In the genomic region with DNA sequence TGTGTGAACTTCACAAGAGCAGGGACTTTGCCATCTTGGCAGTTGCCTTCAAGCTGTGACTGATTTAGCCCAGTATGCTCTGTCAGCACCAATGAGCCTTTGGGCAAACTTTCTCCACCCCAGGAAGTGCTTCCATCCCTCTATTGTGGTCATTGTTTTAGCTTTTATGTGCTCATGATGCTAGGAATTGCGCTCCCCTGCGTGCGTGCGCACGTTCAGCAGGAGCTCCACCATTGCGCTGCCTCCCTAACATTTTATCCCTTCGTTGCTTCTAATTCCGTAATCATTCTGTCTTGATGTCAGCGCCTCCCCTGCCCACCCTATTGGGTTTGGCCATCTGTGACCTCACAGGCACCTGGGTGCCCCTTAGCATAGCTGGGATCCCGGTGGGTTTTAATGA, we compare ENCODE assay signal across 10 mouse cellular contexts. TPM values are rescaled to one million over a fixed set of nuclear protein-coding genes. Genes with fewer than 3 reads are reported as not detected.
DNase-seq lines count a peak whose midpoint lies in the region; ATAC-seq and TF ChIP-seq lines count a peak whose summit lies in the region.
"Had no signal": no experiment of that assay in that cellular context is flagged by ENCODE, and none has a peak within 500 bp of the region (broad histone marks: within the 10 kb centered on the region; RNA-seq: fewer than 3 reads in every experiment).

No protein-coding gene starts in this region.

- TF ChIP-seq CTCF in MEL (IDR thresholded peaks at IDR 0.05 in 2 of 3, conservative IDR thresholded peaks at IDR 0.05 in 1 of 3; ENCODE audit: control insufficient read depth in 1 of 3, insufficient read depth in 1 of 3, low read depth in 2 of 3, low read length in 3 of 3, poor library complexity in 1 of 3, severe bottlenecking in 1 of 3) = no peak
- TF ChIP-seq CTCF in liver, postnatal 0 days (IDR thresholded peaks at IDR 0.05; ENCODE audit: low read depth) = no peak

- H3K4me2 ChIP-seq in heart, embryonic 14.5 days (ENCODE audit: low read length) = peak overlapping the region; percentile 94; the same call in 1 of the 2 replicates
- peak overlapping the region; percentile 89; the same call in 1 of the 2 replicates for H3K4me2 ChIP-seq in embryonic facial prominence, embryonic 14.5 days (ENCODE audit: low read depth, low read length)
- peak overlapping the region; percentile 87 for H3K4me2 ChIP-seq in liver, postnatal 0 days (ENCODE audit: low read depth, low read length)

- ATAC-seq in heart, embryonic 14.5 days (ENCODE audit: insufficient number of reproducible peaks, insufficient read depth, low FRiP score, low read depth) = no peak
- ATAC-seq in embryonic facial prominence, embryonic 14.5 days (ENCODE audit: low read depth) = no peak
- no peak for ATAC-seq in liver, postnatal 0 days

- H3K79me2 ChIP-seq in MEL (ENCODE audit: control insufficient read depth, insufficient read depth, low read length, poor library complexity) = peaks cover 22% of the 10 kb centered on the region

- TF ChIP-seq EP300 in MEL (IDR thresholded peaks at IDR 0.05; ENCODE audit: low read depth in 1 of 2, low read length in 2 of 2) = no peak
- no peak for TF ChIP-seq EP300 in liver, postnatal 0 days (IDR thresholded peaks at IDR 0.05; ENCODE audit: low read depth)

- H3K9ac ChIP-seq in heart, embryonic 14.5 days (ENCODE audit: low read length) = no peak overlapping the region
- peak overlapping the region; percentile 95 for H3K9ac ChIP-seq in MEL (ENCODE audit: control insufficient read depth, low read depth, low read length, poor library complexity, severe bottlenecking)
- no peak overlapping the region for H3K9ac ChIP-seq in embryonic facial prominence, embryonic 14.5 days (ENCODE audit: low read depth, low read length)
- H3K9ac ChIP-seq in liver, postnatal 0 days (replicated peaks) = peak overlapping the region; percentile 91

- no peaks in the 10 kb centered on the region for H3K36me3 ChIP-seq in heart, embryonic 14.5 days (ENCODE audit: control insufficient read depth, insufficient read depth, low read length)
- H3K36me3 ChIP-seq in MEL (ENCODE audit: control insufficient read depth in 1 of 2, insufficient read depth in 2 of 2, low read length in 2 of 2) = peaks cover 0 to 10% of the 10 kb centered on the region in 2 experiments; a peak in 3 of 4 replicates
- no peaks in the 10 kb centered on the region for H3K36me3 ChIP-seq in embryonic facial prominence, embryonic 14.5 days (ENCODE audit: control insufficient read depth, insufficient read depth, low read length)
- no peaks in the 10 kb centered on the region for H3K36me3 ChIP-seq in liver, postnatal 0 days (replicated peaks; ENCODE audit: insufficient read depth, low read length)

- no peak for TF ChIP-seq RAD21 in MEL (IDR thresholded peaks at IDR 0.05; ENCODE audit: low read depth, low read length)

- WGBS in heart, embryonic 14.5 days = 94% methylated on average over 10 of the region's 10 CpGs
- WGBS in embryonic facial prominence, embryonic 14.5 days = 92% methylated on average over 10 of the region's 10 CpGs
- 89% methylated on average over 10 of the region's 10 CpGs for WGBS in liver, postnatal 0 days (ENCODE audit: insufficient replicate concordance)

- no peaks in the 10 kb centered on the region for H3K9me3 ChIP-seq in heart, embryonic 14.5 days (ENCODE audit: control insufficient read depth, low read length)
- no peaks in the 10 kb centered on the region for H3K9me3 ChIP-seq in MEL (replicated peaks; ENCODE audit: insufficient read depth, low read length)
- no peaks in the 10 kb centered on the region for H3K9me3 ChIP-seq in embryonic facial prominence, embryonic 14.5 days (ENCODE audit: control insufficient read depth, low read length)
- H3K9me3 ChIP-seq in liver, postnatal 0 days (ENCODE audit: low read length) = no peaks in the 10 kb centered on the region

- H3K4me3 ChIP-seq in heart, embryonic 14.5 days (ENCODE audit: control insufficient read depth in 1 of 2, insufficient read depth in 1 of 2, low read depth in 1 of 2, low read length in 2 of 2) = no peak overlapping the region
- peak overlapping the region; percentile 70 for H3K4me3 ChIP-seq in MEL (ENCODE audit: control insufficient read depth in 1 of 2, insufficient read depth in 1 of 2, low read depth in 2 of 2, low read length in 2 of 2)
- no peak overlapping the region for H3K4me3 ChIP-seq in embryonic facial prominence, embryonic 14.5 days (ENCODE audit: low read depth, low read length)
- peak overlapping the region; percentile 85 for H3K4me3 ChIP-seq in liver, postnatal 0 days (ENCODE audit: low read depth, low read length)

- H3K27me3 ChIP-seq in heart, embryonic 14.5 days (ENCODE audit: control insufficient read depth, insufficient read depth, low read length) = no peaks in the 10 kb centered on the region
- H3K27me3 ChIP-seq in MEL (ENCODE audit: control insufficient read depth in 1 of 2, insufficient read depth in 2 of 2, low read length in 2 of 2) = peaks cover 0 to 3% of the 10 kb centered on the region in 2 experiments; a peak in 1 of 4 replicates
- H3K27me3 ChIP-seq in embryonic facial prominence, embryonic 14.5 days (replicated peaks; ENCODE audit: control insufficient read depth, insufficient read depth, low read length) = no peaks in the 10 kb centered on the region
- H3K27me3 ChIP-seq in liver, postnatal 0 days (ENCODE audit: insufficient read depth, low read length) = no peaks in the 10 kb centered on the region
- H3K27me3 ChIP-seq: Patski had no signal

- H3K4me1 ChIP-seq in heart, embryonic 14.5 days (ENCODE audit: control insufficient read depth in 2 of 2, insufficient read depth in 2 of 2, low read length in 2 of 2) = peaks cover 5 to 9% of the 10 kb centered on the region in 2 experiments; a peak in 3 of 4 replicates
- peaks cover 2 to 10% of the 10 kb centered on the region in 2 experiments; a peak in 3 of 4 replicates for H3K4me1 ChIP-seq in MEL (ENCODE audit: control insufficient read depth in 1 of 2, insufficient read depth in 2 of 2, low read length in 2 of 2)
- H3K4me1 ChIP-seq in embryonic facial prominence, embryonic 14.5 days (ENCODE audit: control insufficient read depth, insufficient read depth, low read length) = no peaks in the 10 kb centered on the region; the same call in 1 of the 2 replicates
- H3K4me1 ChIP-seq in liver, postnatal 0 days (ENCODE audit: insufficient read depth) = peaks cover 10% of the 10 kb centered on the region; the same call in 1 of the 2 replicates

- DNase-seq in heart, adult 18-20 months = no peak
- DNase-seq in MEL (ENCODE audit: low read depth, low spot score) = no peak
- no peak for DNase-seq in embryonic facial prominence, embryonic 14.5 days (ENCODE audit: low spot score)
- no peak for DNase-seq in liver, postnatal 0 days
- no peak for DNase-seq in spleen, postnatal 4 days (ENCODE audit: low spot score in 2 of 2)
- DNase-seq in layer of hippocampus, postnatal 14 days (ENCODE audit: low spot score in 2 of 2) = no peak
- DNase-seq in gastrocnemius, postnatal 25 days = no peak
- DNase-seq: spleen, adult 18-20 months had no signal

- no peak overlapping the region for H3K27ac ChIP-seq in heart, embryonic 14.5 days (replicated peaks in 1 of 2; ENCODE audit: control insufficient read depth in 1 of 2, insufficient read depth in 1 of 2, low read depth in 2 of 2, low read length in 2 of 2)
- H3K27ac ChIP-seq in MEL (ENCODE audit: control insufficient read depth, low read depth, low read length) = no peak overlapping the region
- no peak overlapping the region for H3K27ac ChIP-seq in embryonic facial prominence, embryonic 14.5 days (replicated peaks; ENCODE audit: low read depth, low read length)
- no peak overlapping the region for H3K27ac ChIP-seq in liver, postnatal 0 days (ENCODE audit: low read depth)

- no peak for TF ChIP-seq POLR2A in MEL (IDR thresholded peaks at IDR 0.05; ENCODE audit: control insufficient read depth in 1 of 2, insufficient read depth in 1 of 2, low read depth in 1 of 2, low read length in 2 of 2, poor library complexity in 1 of 2)

TF ChIP-seq in MEL, 35 proteins besides CTCF, POLR2A, EP300 and RAD21 (continues in another document):
- TF ChIP-seq UBTF (IDR thresholded peaks at IDR 0.05; ENCODE audit: borderline replicate concordance, insufficient read depth, low read depth, low read length) (no peak), CHD2 (IDR thresholded peaks at IDR 0.05; ENCODE audit: low read length) (no peak), ZKSCAN1 (IDR thresholded peaks at IDR 0.05; ENCODE audit: low read depth, low read length) (no peak)

RNA-seq across cellular contexts. Expression of a gene that starts 1.3 kb away (rescaled TPM):
- polyA plus RNA-seq in heart, embryonic 14.5 days (2014; fragmentation: Nextera tagmentation; extraction: Ambion mirVana) = 5.7 and 6.1 TPM in 2 replicates
- 10 to 100 TPM; 18.8 to 20.3 TPM for total RNA-seq in heart, adult 18-20 months (2021)
- total RNA-seq in MEL (2012; rRNA removed) = 27.4 and 31.3 TPM in 2 replicates
- 10 to 100 TPM in 1 of 2 experiments, not detected in 1; 48.6 TPM for polyA plus RNA-seq in MEL (2012; ENCODE audit: insufficient read depth in 1 of 2, insufficient read length in 2 of 2, low read depth in 1 of 2, low replicate concordance in 2 of 2, missing spikeins in 1 of 2)
- polyA plus RNA-seq in embryonic facial prominence, embryonic 14.5 days (2014; fragmentation: Nextera tagmentation; extraction: Ambion mirVana) = 12.0 and 13.6 TPM in 2 replicates
- 8.2 and 8.7 TPM in 2 replicates for polyA plus RNA-seq in liver, postnatal 0 days (2015; fragmentation: Nextera tagmentation; extraction: Ambion mirVana)
- 10 to 100 TPM; 59.1 to 65.8 TPM for total RNA-seq in layer of hippocampus, postnatal 14 days (2021)
- total RNA-seq in gastrocnemius, postnatal 25 days (2021) = 10 to 100 TPM; 18.8 to 24.8 TPM

RNA-seq across cellular contexts. Expression of a gene that starts 25.3 kb away (rescaled TPM):
- polyA plus RNA-seq in heart, embryonic 14.5 days (2014; fragmentation: Nextera tagmentation; extraction: Ambion mirVana) = not detected in 2 replicates
- total RNA-seq in heart, adult 18-20 months (2021) = not detected
- total RNA-seq in MEL (2012; rRNA removed) = not detected in 2 replicates
- not detected for polyA plus RNA-seq in MEL (2012; ENCODE audit: insufficient read depth in 1 of 2, insufficient read length in 2 of 2, low read depth in 1 of 2, low replicate concordance in 2 of 2, missing spikeins in 1 of 2)
- polyA plus RNA-seq in embryonic facial prominence, embryonic 14.5 days (2014; fragmentation: Nextera tagmentation; extraction: Ambion mirVana) = 0.29 TPM in 2 replicates
- polyA plus RNA-seq in liver, postnatal 0 days (2015; fragmentation: Nextera tagmentation; extraction: Ambion mirVana) = not detected in 2 replicates
- total RNA-seq in layer of hippocampus, postnatal 14 days (2021) = 10 to 100 TPM; 25.6 to 27.7 TPM
- total RNA-seq in gastrocnemius, postnatal 25 days (2021) = not detected
- polyA plus RNA-seq: Patski had no signal

RNA-seq across cellular contexts. Expression of a gene that starts 36.8 kb away (rescaled TPM):
- 16.0 and 19.5 TPM in 2 replicates for polyA plus RNA-seq in heart, embryonic 14.5 days (2014; fragmentation: Nextera tagmentation; extraction: Ambion mirVana)
- 10 to 100 TPM; 16.4 to 18.9 TPM for total RNA-seq in heart, adult 18-20 months (2021)
- total RNA-seq in MEL (2012; rRNA removed) = not detected in 2 replicates
- polyA plus RNA-seq in MEL (2012; ENCODE audit: insufficient read depth in 1 of 2, insufficient read length in 2 of 2, low read depth in 1 of 2, low replicate concordance in 2 of 2, missing spikeins in 1 of 2) = not detected
- 10.6 TPM in 2 replicates for polyA plus RNA-seq in embryonic facial prominence, embryonic 14.5 days (2014; fragmentation: Nextera tagmentation; extraction: Ambion mirVana)
- polyA plus RNA-seq in liver, postnatal 0 days (2015; fragmentation: Nextera tagmentation; extraction: Ambion mirVana) = 0.14 and 0.18 TPM in 2 replicates
- 1 to 10 TPM; 2.7 to 3.1 TPM for total RNA-seq in layer of hippocampus, postnatal 14 days (2021)
- total RNA-seq in gastrocnemius, postnatal 25 days (2021) = 10 to 100 TPM; 11.2 to 12.4 TPM
- polyA plus RNA-seq: Patski had no signal

Comparison
In these comparisons a context has a peak if more than half of its experiments do, and no peak if none do; other contexts are left out.
1. H3K4me3 ChIP-seq: peak in MEL (2 of 2) and liver, postnatal 0 days (single experiment); none in heart, embryonic 14.5 days (0 of 2) and embryonic facial prominence, embryonic 14.5 days (single experiment).
2. H3K9ac ChIP-seq: peak in MEL (single experiment) and liver, postnatal 0 days (single experiment); none in heart, embryonic 14.5 days (single experiment) and embryonic facial prominence, embryonic 14.5 days (single experiment).
3. RNA of a gene that starts 25.3 kb away (total RNA-seq): 25.6 to 27.7 TPM in layer of hippocampus, postnatal 14 days; not detected in heart, adult 18-20 months, not detected in MEL and not detected in gastrocnemius, postnatal 25 days; every median in the first group is over 10 times any median in the second.
4. Peak in every context shown above with its lines, with median percentiles within 50 percentile points of each other: H3K4me2 ChIP-seq.